Mouse (Mus musculus) macrophage (primary cell): ENCODE results near the gene Slc13a1. TPM values are rescaled to one million over a fixed set of nuclear protein-coding genes. Genes with fewer than 3 reads are reported as not detected.

Experiments used
- polyA plus RNA-seq: library from polyadenylated mRNA; stranded (reverse); fragments of 250-400 nt; gene quantifications from 3 replicates; pipeline ENCODE4 v1.2.4, GENCODE M21; 2018; ENCODE audit warnings: inconsistent platforms

The Slc13a1 gene
- polyA plus RNA-seq, 1 experiment from 2014 or later, result not detected

Other genes starting within 250 kb of the Slc13a1 start
- gene Tas2r118, start 198.0 kb downstream of the Slc13a1 start, polyA plus RNA-seq, result not detected in 3 replicates